ENCODE assay signal across 23 mouse cellular contexts in genomic region chr11:112464386-112464785, GRCm38 (mm10).
DNase-seq lines count a peak whose midpoint lies in the region; ATAC-seq lines count a peak whose summit lies in the region.
"Had no signal": no experiment of that assay in that cellular context is flagged by ENCODE, and none has a peak within 500 bp of the region (broad histone marks: within the 10 kb centered on the region; RNA-seq: fewer than 3 reads in every experiment).

No protein-coding gene starts in this region.

- no peak for ATAC-seq in forebrain, embryonic 14.5 days
- ATAC-seq in megakaryocyte, adult 5-6 weeks (ENCODE audit: poor library complexity, severe bottlenecking), result no peak
- ATAC-seq: CD4-positive, CD25-positive, alpha-beta regulatory T cell, adult 4 months; forebrain, embryonic 15.5 days; inflammation-experienced regulatory T-cells, adult 6 months; intestine, embryonic 16.5 days had no signal

- DNase-seq in forebrain, embryonic 14.5 days (ENCODE audit: low spot score), result peak; percentile 8
- no peak for DNase-seq in forebrain, embryonic 10.5 days (ENCODE audit: extremely low spot score, low spot score)
- peak; percentile 74 for DNase-seq in left cerebral cortex, postnatal 4 days
- DNase-seq in left cerebral cortex, adult 9 months (ENCODE audit: low spot score in 2 of 2), result no peak
- no peak for DNase-seq in ovary, postnatal 14 days (ENCODE audit: low spot score)
- DNase-seq: adrenal gland, adult 2 months; adrenal gland, postnatal 14 days; cerebellum, adult 2 months; cerebellum, adult 9-11 months; gastrocnemius, postnatal 25 days; heart, adult 18-20 months; heart, postnatal 10 days; heart, postnatal 36 days had no signal

- 78% methylated on average over 4 of the region's 4 CpGs for WGBS in forebrain, embryonic 14.5 days
- WGBS in forebrain, embryonic 10.5 days, result 94% methylated on average over 4 of the region's 4 CpGs

- no peaks in the 10 kb centered on the region for H3K9me3 ChIP-seq in forebrain, embryonic 14.5 days (replicated peaks; ENCODE audit: control insufficient read depth, low read length)
- H3K9me3 ChIP-seq in forebrain, embryonic 10.5 days, result no peaks in the 10 kb centered on the region
- H3K9me3 ChIP-seq in megakaryocyte, embryonic 14.5 days, result peaks cover 34% of the 10 kb centered on the region
- H3K9me3 ChIP-seq: forebrain, embryonic 15.5 days; heart, embryonic 12.5 days; heart, embryonic 15.5 days; hindbrain, embryonic 10.5 days; hindbrain, embryonic 15.5 days had no signal

- no peaks in the 10 kb centered on the region for H3K36me3 ChIP-seq in forebrain, embryonic 14.5 days (ENCODE audit: control insufficient read depth, insufficient read depth, low read length)
- no peaks in the 10 kb centered on the region for H3K36me3 ChIP-seq in forebrain, embryonic 10.5 days (replicated peaks)
- H3K36me3 ChIP-seq in megakaryocyte, embryonic 14.5 days (replicated peaks; ENCODE audit: low read length), result no peaks in the 10 kb centered on the region
- H3K36me3 ChIP-seq: forebrain, embryonic 15.5 days; heart, embryonic 12.5 days; heart, embryonic 15.5 days; hindbrain, embryonic 10.5 days; hindbrain, embryonic 15.5 days had no signal

- intact Hi-C loops in left cerebral cortex, postnatal 4 days (cut with DNase I), result no loop called here

- H3K27me3 ChIP-seq in forebrain, embryonic 14.5 days (replicated peaks; ENCODE audit: control insufficient read depth, insufficient read depth, low read length), result no peaks in the 10 kb centered on the region
- H3K27me3 ChIP-seq in forebrain, embryonic 10.5 days (ENCODE audit: poor library complexity, severe bottlenecking), result no peaks in the 10 kb centered on the region
- no peaks in the 10 kb centered on the region for H3K27me3 ChIP-seq in megakaryocyte, embryonic 14.5 days (replicated peaks)
- H3K27me3 ChIP-seq: forebrain, embryonic 15.5 days; heart, embryonic 12.5 days; heart, embryonic 15.5 days; hindbrain, embryonic 15.5 days had no signal

- H3K4me1 ChIP-seq in forebrain, embryonic 14.5 days (ENCODE audit: control insufficient read depth, insufficient read depth, low read length), result no peaks in the 10 kb centered on the region
- peaks cover 12% of the 10 kb centered on the region for H3K4me1 ChIP-seq in forebrain, embryonic 10.5 days
- no peaks in the 10 kb centered on the region for H3K4me1 ChIP-seq in megakaryocyte, embryonic 14.5 days
- H3K4me1 ChIP-seq: forebrain, embryonic 15.5 days; heart, embryonic 12.5 days; heart, embryonic 15.5 days; hindbrain, embryonic 10.5 days; hindbrain, embryonic 15.5 days had no signal

- H3K27ac ChIP-seq in forebrain, embryonic 14.5 days (ENCODE audit: low read depth, low read length), result no peak overlapping the region
- no peak overlapping the region for H3K27ac ChIP-seq in forebrain, embryonic 10.5 days
- H3K27ac ChIP-seq: forebrain, embryonic 15.5 days; heart, embryonic 15.5 days; hindbrain, embryonic 10.5 days; hindbrain, embryonic 15.5 days had no signal

- H3K4me2 ChIP-seq in forebrain, embryonic 14.5 days (ENCODE audit: low read length), result no peak overlapping the region
- H3K4me2 ChIP-seq: forebrain, embryonic 15.5 days; heart, embryonic 12.5 days; heart, embryonic 15.5 days; hindbrain, embryonic 15.5 days had no signal

- no peak overlapping the region for H3K4me3 ChIP-seq in forebrain, embryonic 14.5 days (ENCODE audit: low read depth, low read length)
- no peak overlapping the region for H3K4me3 ChIP-seq in forebrain, embryonic 10.5 days
- H3K4me3 ChIP-seq in megakaryocyte, embryonic 14.5 days (replicated peaks), result peak overlapping the region; percentile 28
- H3K4me3 ChIP-seq: forebrain, embryonic 15.5 days; heart, embryonic 12.5 days; heart, embryonic 15.5 days; hindbrain, embryonic 10.5 days; hindbrain, embryonic 15.5 days had no signal

- no peak overlapping the region for H3K9ac ChIP-seq in forebrain, embryonic 14.5 days (ENCODE audit: low read length)
- H3K9ac ChIP-seq: forebrain, embryonic 15.5 days; heart, embryonic 12.5 days; heart, embryonic 15.5 days; hindbrain, embryonic 15.5 days had no signal

Comparison
In these comparisons a context has a peak if more than half of its experiments do, and no peak if none do; other contexts are left out.
1. DNase-seq: peak in forebrain, embryonic 14.5 days (single experiment) and left cerebral cortex, postnatal 4 days (single experiment); none in forebrain, embryonic 10.5 days (single experiment), left cerebral cortex, adult 9 months (0 of 2) and ovary, postnatal 14 days (single experiment).